Mouse (Mus musculus): ENCODE data around the gene Blvrb.

- TF ChIP-seq CTCF (IDR thresholded peaks at IDR 0.05; ENCODE audit: low read depth, low read length) (no peak), POLR2A (IDR thresholded peaks at IDR 0.05; ENCODE audit: borderline replicate concordance, low read depth, low read length) (no peak)
Measured at GRCm38 (mm10) chr7:27489270-27489869, 41.6 kb downstream of the Blvrb start.
